Mouse (Mus musculus) ES-E14 (cell line): ENCODE results near the gene Crygs. TPM values are rescaled to one million over a fixed set of nuclear protein-coding genes. Genes with fewer than 3 reads are reported as not detected.
"Not testable (repeated sequence)": the region's sequence is repeated elsewhere in the genome, so short reads cannot be mapped to it uniquely, and the experiment has no call there.

Experiments used
- DNase-seq: peaks from one replicate; pipeline ENCODE4 v3.0.0-alpha.2; 2013; ENCODE audit warnings: low read depth, low spot score
- H3K27ac ChIP-seq: 2 replicates; pipeline ENCODE4 v1.5.1; 2012; ENCODE audit warnings: low read depth, mild to moderate bottlenecking, low read length, moderate library complexity, mixed read lengths; ENCODE audit not compliant: poor library complexity, insufficient read depth, severe bottlenecking
- H3K36me3 ChIP-seq: 2 replicates; pipeline ENCODE4 v1.6.1; 2012; ENCODE audit warnings: mild to moderate bottlenecking, low read length, moderate library complexity, mixed read lengths; ENCODE audit not compliant: control insufficient read depth, poor library complexity, insufficient read depth, severe bottlenecking
- H3K4me1 ChIP-seq, 2 experiments: fragments of 150-350 bp in 1 of 2; sonication (generic) in 1 of 2; 2 replicates each; pipeline ENCODE4 v1.6.1; 2012; ENCODE audit warnings: low read length in 2 of 2, mild to moderate bottlenecking in 1 of 2, mixed read lengths in 1 of 2; ENCODE audit not compliant: control insufficient read depth in 2 of 2, insufficient read depth in 2 of 2, poor library complexity in 1 of 2
- H3K4me3 ChIP-seq, 2 experiments: fragments of 150-350 bp in 1 of 2; sonication (generic) in 1 of 2; 2 replicates each; pipeline ENCODE4 v1.5.1; 2012; ENCODE audit warnings: low read length in 2 of 2, low read depth in 1 of 2, mild to moderate bottlenecking in 1 of 2, mixed read lengths in 1 of 2; ENCODE audit not compliant: insufficient read depth in 1 of 2, poor library complexity in 1 of 2, severe bottlenecking in 1 of 2
- H3K9ac ChIP-seq: 2 replicates; pipeline ENCODE4 v1.6.1; 2012; ENCODE audit warnings: low read depth, mild to moderate bottlenecking, low read length, mixed read lengths; ENCODE audit not compliant: poor library complexity, insufficient read depth, severe bottlenecking
- H3K9me3 ChIP-seq: fragments of 150-350 bp; sonication (generic); 2 replicates; pipeline ENCODE4 v1.6.1; 2012; ENCODE audit warnings: low read depth, mild to moderate bottlenecking, low read length; ENCODE audit not compliant: control insufficient read depth, insufficient read depth
- CHD2 ChIP-seq: IDR thresholded peaks from 2 replicates; pipeline ENCODE4 v1.6.1; 2014; ENCODE audit warnings: mild to moderate bottlenecking, low read depth, low read length, inconsistent platforms
- HCFC1 ChIP-seq: IDR thresholded peaks from 2 replicates; pipeline ENCODE4 v1.6.1; 2012; ENCODE audit warnings: low read length, inconsistent platforms, borderline replicate concordance; ENCODE audit not compliant: insufficient read depth
- MAFK ChIP-seq: IDR thresholded peaks from 2 replicates; pipeline ENCODE4 v1.6.1; 2014; ENCODE audit warnings: mild to moderate bottlenecking, low read depth, low read length, inconsistent platforms; ENCODE audit not compliant: insufficient read depth
- ZC3H11A ChIP-seq: IDR thresholded peaks from 2 replicates; pipeline ENCODE4 v1.6.1; 2012; ENCODE audit warnings: low read depth, mild to moderate bottlenecking, inconsistent platforms, low read length, borderline replicate concordance
- ZNF384 ChIP-seq: IDR thresholded peaks from 2 replicates; pipeline ENCODE4 v1.6.1; 2012; ENCODE audit warnings: low read depth, low read length, inconsistent platforms
- in situ Hi-C, 2 experiments: fragments of 600-800 bp; cut with MboI; formaldehyde crosslinking; loops; one replicate each; pipeline ENCODE4 v1.15.1; 2025; ENCODE audit warnings: low sequenced_read_pairs in 2 of 2, inconsistent platforms in 1 of 2; ENCODE audit not compliant: unreplicated experiment in 2 of 2
- total RNA-seq: library from RNA; depleted of rRNA; stranded (reverse); fragments of 300-350 nt; gene quantifications from 2 replicates; pipeline ENCODE4 v1.2.3, GENCODE M21; 2012

Crygs gene
- total RNA-seq, 1 experiment: not detected

GRCm38 (mm10) chr16:22782686-22783085, 28.7 kb downstream of the Crygs start:
- Histone ChIP-seq H3K4me1 (no peaks in the 10 kb centered on the region), H3K4me3 (no peak overlapping the region), H3K27ac (no peak overlapping the region), H3K9me3 (no peaks in the 10 kb centered on the region), H3K9ac (no peak overlapping the region), H3K36me3 (no peaks in the 10 kb centered on the region)
- TF ChIP-seq ZNF384: no peak
- DNase-seq: no peak
- in situ Hi-C loops: no loop called here

- Histone ChIP-seq H3K9me3 (no peaks in the 10 kb centered on the region), H3K9ac (no peak overlapping the region), H3K27ac (no peak overlapping the region), H3K4me1 (no peaks in the 10 kb centered on the region), H3K36me3 (no peaks in the 10 kb centered on the region), H3K4me3 (no peak overlapping the region)
- no peak for TF ChIP-seq HCFC1
- TF ChIP-seq MAFK: no peak
- TF ChIP-seq ZC3H11A: no peak
- no peak for TF ChIP-seq ZNF384
- TF ChIP-seq CHD2: no peak
- in situ Hi-C loops: no loop called here
- no peak for DNase-seq
Observed at GRCm38 (mm10) chr16:22779228-22779835, 32.0 kb downstream of the Crygs start.

- DNase-seq, H3K9me3 ChIP-seq, H3K27ac ChIP-seq, in situ Hi-C loops, H3K4me1 ChIP-seq, H3K36me3 ChIP-seq, H3K9ac ChIP-seq, H3K4me3 ChIP-seq: not testable (repeated sequence)
Observed at GRCm38 (mm10) chr16:22778296-22778695, 33.1 kb downstream of the Crygs start.

GRCm38 (mm10) chr16:22775471-22775985, 35.8 kb downstream of the Crygs start:
- H3K4me3 ChIP-seq: no peak overlapping the region
- in situ Hi-C loops: no loop called here
- H3K9me3 ChIP-seq: no peaks in the 10 kb centered on the region
- H3K27ac ChIP-seq: no peak overlapping the region
- no peaks in the 10 kb centered on the region for H3K4me1 ChIP-seq
- no peak for TF ChIP-seq ZC3H11A
- TF ChIP-seq HCFC1: no peak
- TF ChIP-seq CHD2: no peak
- TF ChIP-seq MAFK: no peak
- TF ChIP-seq ZNF384: no peak
- DNase-seq: no peak
- no peaks in the 10 kb centered on the region for H3K36me3 ChIP-seq
- no peak overlapping the region for H3K9ac ChIP-seq

- H3K9ac ChIP-seq: no peak overlapping the region
- DNase-seq: no peak
- in situ Hi-C loops: no loop called here
- no peaks in the 10 kb centered on the region for H3K9me3 ChIP-seq
- no peaks in the 10 kb centered on the region for H3K36me3 ChIP-seq
- no peak overlapping the region for H3K4me3 ChIP-seq
- H3K4me1 ChIP-seq: peaks cover 0 to 2% of the 10 kb centered on the region in 2 experiments; a peak in 2 of 4 replicates
- TF ChIP-seq ZC3H11A: no peak
- TF ChIP-seq MAFK: no peak
- TF ChIP-seq CHD2: no peak
- TF ChIP-seq ZNF384: no peak
- no peak for TF ChIP-seq HCFC1
- no peak overlapping the region for H3K27ac ChIP-seq
Observed at GRCm38 (mm10) chr16:22768661-22769060, 42.7 kb downstream of the Crygs start.
